8 mouse cellular contexts compared by ENCODE assay signal in the genomic region with DNA sequence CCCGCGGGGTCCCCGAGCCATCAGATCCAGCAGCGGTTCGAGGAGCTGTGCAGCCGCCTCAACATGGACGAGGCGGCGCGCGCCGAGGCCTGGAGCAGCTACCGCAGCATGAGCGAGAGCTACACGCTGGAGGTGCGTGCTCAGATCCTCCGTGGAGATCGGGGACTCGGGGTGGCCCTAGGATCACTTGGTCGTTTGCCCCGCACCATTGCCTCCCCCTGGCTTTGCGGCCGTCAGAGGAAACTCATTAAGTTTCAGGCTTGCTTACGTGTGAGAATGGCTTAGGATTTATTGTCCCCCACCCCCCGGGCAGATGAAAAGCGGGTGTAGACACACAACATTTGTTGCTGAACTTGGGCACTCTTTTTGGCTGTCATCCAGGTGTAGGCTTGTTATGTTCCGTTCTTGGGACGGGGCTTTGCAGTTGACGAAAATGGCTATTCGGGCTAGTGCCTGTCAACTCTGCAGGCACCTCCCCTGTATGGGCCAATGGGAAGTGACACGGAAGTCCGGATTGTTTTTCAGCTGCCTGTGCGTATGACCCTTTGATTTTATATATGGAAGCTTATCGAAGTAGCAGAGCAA. TPM values are rescaled to one million over a fixed set of nuclear protein-coding genes. Genes with fewer than 3 reads are reported as not detected.
A peak's percentile ranks its signal among the peaks of the same experiment; 100 is the strongest.
DNase-seq lines count a peak whose midpoint lies in the region; ATAC-seq and TF ChIP-seq lines count a peak whose summit lies in the region.

No protein-coding gene starts in this region.

- H3K9ac ChIP-seq in hindbrain, postnatal 0 days (replicated peaks; ENCODE audit: low read length): peak overlapping the region; percentile 76

- H3K4me1 ChIP-seq in hindbrain, postnatal 0 days (ENCODE audit: insufficient read depth, low read length): 0 out of 2 replicates have a peak, but pooled peaks cover 4% of the 10 kb centered on the region

- peak; percentile 73 for DNase-seq in ZHBTc4 (ENCODE audit: low read depth, low spot score)
- peak; percentile 83 for DNase-seq in embryo, embryonic 10 days (ENCODE audit: low spot score)
- DNase-seq in gastrocnemius, adult 8-10 months (ENCODE audit: low spot score in 2 of 2): peak; percentile 64 to 76
- DNase-seq in hindbrain, postnatal 0 days (ENCODE audit: low spot score): peak; percentile 85
- DNase-seq in left cerebral cortex, adult 18-20 months (ENCODE audit: low spot score in 2 of 2): peak; percentile 51 to 55
- DNase-seq in lung, postnatal 4 days: peak; percentile 84 to 85
- peak; percentile 73 for DNase-seq in right cerebral cortex, adult 18-20 months
- peak; percentile 50 for DNase-seq in urinary bladder, adult 2 months (ENCODE audit: low spot score)

- peak overlapping the region; percentile 77 for H3K4me2 ChIP-seq in hindbrain, postnatal 0 days (ENCODE audit: low read depth, low read length)

- WGBS in hindbrain, postnatal 0 days: 0% methylated on average over 34 of the region's 34 CpGs

- H3K36me3 ChIP-seq in hindbrain, postnatal 0 days (ENCODE audit: insufficient read depth, low read length): no peaks in the 10 kb centered on the region; the same call in 1 of the 2 replicates

- H3K27me3 ChIP-seq in hindbrain, postnatal 0 days (ENCODE audit: insufficient read depth, low read length): no peaks in the 10 kb centered on the region

- peak overlapping the region; percentile 84 for H3K4me3 ChIP-seq in hindbrain, postnatal 0 days (ENCODE audit: low read length)

- no peaks in the 10 kb centered on the region for H3K9me3 ChIP-seq in hindbrain, postnatal 0 days (ENCODE audit: low read length)

- peak; percentile 85 for ATAC-seq in hindbrain, postnatal 0 days

- peak overlapping the region; percentile 84 for H3K27ac ChIP-seq in hindbrain, postnatal 0 days

- TF ChIP-seq CTCF in hindbrain, postnatal 0 days (IDR thresholded peaks at IDR 0.05; ENCODE audit: low read depth): no peak

RNA-seq across cellular contexts. Expression of a gene that starts 0.5 kb away (rescaled TPM):
- total RNA-seq in gastrocnemius, adult 8-10 months (2022): 10 to 100 TPM; 36.9 to 51.2 (median 41.7) TPM
- 27.4 and 30.7 TPM in 2 replicates for total RNA-seq in hindbrain, postnatal 0 days (2014; rRNA removed)
- polyA plus RNA-seq in hindbrain, postnatal 0 days (2015; fragmentation: Nextera tagmentation; extraction: Ambion mirVana): 15.8 and 16.2 TPM in 2 replicates
- 10 to 100 TPM; 38.8 to 40.4 TPM for total RNA-seq in left cerebral cortex, adult 18-20 months (2021)
- 29.3 and 33.2 TPM in 2 replicates for polyA plus RNA-seq in urinary bladder, adult 2 months (2012; rRNA removed)

Comparison
In these comparisons a context has a peak if more than half of its experiments do, and no peak if none do; other contexts are left out.
1. Peak in every context shown above with its lines: DNase-seq, ATAC-seq, H3K4me3 ChIP-seq and H3K27ac ChIP-seq.